Mouse (Mus musculus): Measurements from ENCODE around the gene Mrps23.

DNA sequence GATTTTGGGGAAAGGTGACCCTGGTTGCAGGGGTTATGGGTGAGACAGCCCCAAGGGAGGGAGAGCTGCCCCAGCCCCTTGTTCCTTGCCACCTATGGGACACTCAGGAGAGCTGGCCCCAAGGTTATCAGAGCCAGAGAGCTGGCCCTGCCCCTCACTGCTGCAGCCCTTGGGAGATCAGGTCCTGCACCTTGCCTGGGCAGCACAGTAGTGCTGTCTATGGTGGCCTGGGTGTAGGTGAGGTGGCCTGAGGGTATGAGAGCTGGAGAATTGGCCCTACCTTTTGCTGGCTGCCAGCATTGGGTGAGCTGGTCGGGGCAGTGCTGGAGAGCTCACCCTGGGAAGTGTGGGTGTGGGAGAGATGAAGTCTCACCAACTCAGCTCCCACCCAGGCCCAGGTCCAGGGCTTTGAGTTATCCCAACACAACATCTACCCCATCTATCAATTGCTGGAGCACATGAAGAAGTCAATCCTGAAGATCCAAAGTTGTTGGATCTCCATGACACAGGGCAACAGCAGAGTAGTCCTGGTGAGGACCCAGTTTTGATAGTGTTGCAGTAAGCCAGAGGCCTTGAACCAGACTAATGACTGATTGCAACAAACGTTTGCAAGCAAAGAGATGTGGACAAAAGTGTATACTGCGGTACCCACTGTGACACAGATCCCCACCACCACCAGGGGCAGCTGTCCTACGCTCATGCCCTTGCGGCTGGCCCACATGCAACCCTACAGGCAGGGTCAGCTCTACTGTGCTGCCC lies 7.8 kb downstream of the Mrps23 start:
- TF ChIP-seq CTCF (IDR thresholded peaks at IDR 0.05; ENCODE audit: low read depth) (peak; percentile 22), EP300 (optimal IDR thresholded peaks at IDR 0.05) (no peak)

Data from stomach, postnatal 0 days (tissue).